Mouse (Mus musculus) gastrocnemius, postnatal 14 days (tissue): ENCODE measurements around the gene Slc25a45. TPM values are rescaled to one million over a fixed set of nuclear protein-coding genes. Genes with fewer than 3 reads are reported as not detected.
"Not testable (repeated sequence)": the region's sequence is repeated elsewhere in the genome, so short reads cannot be mapped to it uniquely, and the experiment has no call there.

Source experiments
- DNase-seq: peaks from one replicate; pipeline ENCODE4 v3.0.0; 2021; ENCODE audit warnings: mixed read lengths
- intact Hi-C: fragments of 180-260 bp; cut with DNase I; formaldehyde crosslinking; loops from one replicate; pipeline ENCODE4 v1.15.1; 2025; ENCODE audit warnings: low total_unique reads
- total RNA-seq, 2 experiments: library from RNA; stranded (reverse); gene quantifications; 2 replicates each; pipeline ENCODE4 v1.2.3; 2021

Gene Slc25a45
- total RNA-seq, 2 experiments from 2014 or later: 2.1 to 2.3 TPM

- DNase-seq: not testable (repeated sequence)
- intact Hi-C loops: loop anchor here (5.0 kb wide), 1 partner anchor 95 kb away; no protein-coding TSS in a partner anchor
These were observed 4.5 kb downstream of the Slc25a45 start for GRCm38 (mm10) chr19:5882079-5882478.

- no peak for DNase-seq
- intact Hi-C loops: loop anchor here (5.0 kb wide), 1 partner anchor 97 kb away; no protein-coding TSS in a partner anchor
These were observed 6.3 kb downstream of the Slc25a45 start for GRCm38 (mm10) chr19:5883935-5884334.

GRCm38 (mm10) chr19:5885838-5886237 is 8.2 kb downstream of the Slc25a45 start:
- intact Hi-C loops: no loop called here
- DNase-seq: no peak

GRCm38 (mm10) chr19:5887234-5887815 is 9.7 kb downstream of the Slc25a45 start:
- intact Hi-C loops: no loop called here
- DNase-seq: no peak

- intact Hi-C loops: no loop called here
- DNase-seq: no peak
These were observed 11.6 kb downstream of the Slc25a45 start for GRCm38 (mm10) chr19:5889211-5889610.

- DNase-seq: no peak
- intact Hi-C loops: no loop called here
These were observed 14.1 kb downstream of the Slc25a45 start for GRCm38 (mm10) chr19:5891521-5892258.

- DNase-seq: no peak
- intact Hi-C loops: no loop called here
These were observed 14.7 kb downstream of the Slc25a45 start for GRCm38 (mm10) chr19:5892262-5892661.

- intact Hi-C loops: no loop called here
- no peak for DNase-seq
These were observed 15.1 kb downstream of the Slc25a45 start for GRCm38 (mm10) chr19:5892735-5893134.

- DNase-seq: no peak
- intact Hi-C loops: no loop called here
These were observed 15.8 kb downstream of the Slc25a45 start for GRCm38 (mm10) chr19:5893282-5894001.

GRCm38 (mm10) chr19:5894002-5894678 is 16.5 kb downstream of the Slc25a45 start, which contains the start of gene Tigd3:
Gene Tigd3, minus strand, starts transcription at chr19:5894149.
- intact Hi-C loops: no loop called here
- DNase-seq: peak; percentile 93

- DNase-seq: no peak
- intact Hi-C loops: no loop called here
These were observed 29.7 kb downstream of the Slc25a45 start for GRCm38 (mm10) chr19:5907275-5907674.

- intact Hi-C loops: loop anchor here (10.0 kb wide), 1 partner anchor 105 kb away; the partner anchor contains the start of gene Capn1
- DNase-seq: no peak
These were observed 32.6 kb downstream of the Slc25a45 start for GRCm38 (mm10) chr19:5910221-5910620.

GRCm38 (mm10) chr19:5911430-5912102 is 34.0 kb downstream of the Slc25a45 start:
- intact Hi-C loops: loop anchor here (10.0 kb wide), 1 partner anchor 103 kb away; the partner anchor contains the start of gene Capn1

GRCm38 (mm10) chr19:5912103-5913006 is 34.7 kb downstream of the Slc25a45 start:
- intact Hi-C loops: loop anchor here (10.0 kb wide), 1 partner anchor 102 kb away; the partner anchor contains the start of gene Capn1

More at GRCm38 (mm10) chr19:5911430-5912102, 34.0 kb downstream of the Slc25a45 start:
- DNase-seq: no peak

GRCm38 (mm10) chr19:5913007-5913719 is 35.6 kb downstream of the Slc25a45 start, which contains the start of gene Dpf2:
Gene Dpf2, minus strand, starts transcription at chr19:5913010.
- intact Hi-C loops: loop anchor here (10.0 kb wide), 1 partner anchor 102 kb away; the partner anchor contains the start of gene Capn1
- DNase-seq: no peak

More at GRCm38 (mm10) chr19:5912103-5913006, 34.7 kb downstream of the Slc25a45 start:
- DNase-seq: peak; percentile 99

GRCm38 (mm10) chr19:5921715-5922114 is 44.1 kb downstream of the Slc25a45 start:
- DNase-seq: no peak
- intact Hi-C loops: loop anchor here (2.0 kb wide), 1 partner anchor 35 kb away; no protein-coding TSS in a partner anchor
